Mouse (Mus musculus) intestine, embryonic 14.5 days (tissue): Measurements from ENCODE around the gene Olfr103. TPM values are rescaled to one million over a fixed set of nuclear protein-coding genes. Genes with fewer than 3 reads are reported as not detected.

Experiments
- ATAC-seq: fragments of 200-750 bp; cut with Nextera tagmentation; replicated peaks from 2 replicates; pipeline ENCODE4 v1.8.0; 2017; ENCODE audit warnings: low read depth, moderate number of reproducible peaks, moderate TSS enrichment, moderate library complexity; ENCODE audit not compliant: low FRiP score, low TSS enrichment
- DNase-seq: peaks from one replicate; pipeline ENCODE4 v3.0.0-alpha.2; 2018; ENCODE audit warnings: low spot score
- H3K27ac ChIP-seq: fragments of 300-500 bp; sonication (generic); 2 replicates; pipeline ENCODE4 v1.5.1; 2014; ENCODE audit warnings: low read depth, mild to moderate bottlenecking, control low read depth
- H3K27me3 ChIP-seq: fragments of 300-500 bp; sonication (generic); replicated peaks from 2 replicates; pipeline ENCODE4 v1.6.1; 2014; ENCODE audit warnings: low read length, control low read depth; ENCODE audit not compliant: control insufficient read depth, insufficient read depth
- H3K36me3 ChIP-seq: fragments of 300-500 bp; sonication (generic); 2 replicates; pipeline ENCODE4 v1.6.1; 2014; ENCODE audit warnings: low read length, control low read depth; ENCODE audit not compliant: control insufficient read depth, insufficient read depth
- H3K4me1 ChIP-seq: fragments of 300-500 bp; sonication (generic); replicated peaks from 2 replicates; pipeline ENCODE4 v1.6.1; 2014; ENCODE audit warnings: low read length, control low read depth, mixed read lengths; ENCODE audit not compliant: control insufficient read depth, insufficient read depth
- H3K4me2 ChIP-seq: fragments of 300-500 bp; sonication (generic); 2 replicates; pipeline ENCODE4 v1.6.1; 2014; ENCODE audit warnings: low read length
- H3K4me3 ChIP-seq: fragments of 300-500 bp; sonication (generic); 2 replicates; pipeline ENCODE4 v1.5.1; 2014; ENCODE audit warnings: low read depth, low read length, control low read depth, mixed read lengths
- H3K9ac ChIP-seq: fragments of 300-500 bp; sonication (generic); 2 replicates; pipeline ENCODE4 v1.6.1; 2014; ENCODE audit warnings: mild to moderate bottlenecking, low read length
- H3K9me3 ChIP-seq: fragments of 300-500 bp; sonication (generic); 2 replicates; pipeline ENCODE4 v1.6.1; 2016; ENCODE audit warnings: low read length, control low read depth; ENCODE audit not compliant: control insufficient read depth
- WGBS: fragments of 180-500 bp; shearing (Covaris S2); extraction: QIAGEN DNeasy Blood & Tissue Kit; methylation state at CpG from one replicate; pipeline ENCODE4 v1.1.7; 2014; 5-methylcytosine and 5-hydroxymethylcytosine counted together
- polyA plus RNA-seq: library from polyadenylated mRNA; unstranded; fragments of >200 nt; fragmentation: Nextera tagmentation; extraction: Ambion mirVana; gene quantifications from 2 replicates; pipeline ENCODE4 v1.2.1, GENCODE M21; 2014

The Olfr103 gene
- polyA plus RNA-seq, result not detected in 2 replicates

DNA sequence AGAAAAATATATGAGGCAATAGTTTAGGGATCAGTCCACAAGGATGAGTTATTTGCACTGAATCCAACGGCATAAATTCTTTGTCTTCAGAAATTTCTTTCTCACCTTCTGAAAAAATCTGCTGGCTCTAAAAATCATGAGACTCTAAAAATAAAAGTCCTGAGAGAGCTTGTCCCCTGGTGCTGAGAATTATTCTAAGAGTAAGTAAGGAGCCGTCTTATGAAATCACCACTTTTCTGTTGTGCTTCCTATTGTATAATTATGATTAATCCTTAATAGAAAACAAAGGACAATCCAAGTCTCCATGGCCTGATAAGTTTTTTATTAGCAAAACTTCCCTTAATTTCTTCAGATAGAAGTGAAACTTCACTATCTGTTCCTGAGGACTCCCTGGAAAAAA lies at the start of gene Olfr103:
Olfr103 (minus strand) TSS at position 101 of the 400 bp plus-strand sequence.
- Histone ChIP-seq H3K4me2 (no peak within 1 kb of the TSS), H3K9ac (no peak within 1 kb of the TSS), H3K9me3 (no peaks in the 10 kb centered on the region), H3K27ac (no peak within 1 kb of the TSS), H3K36me3 (no peaks in the 10 kb centered on the region), H3K27me3 (no peaks in the 10 kb centered on the region), H3K4me1 (no peaks in the 10 kb centered on the region), H3K4me3 (no peak within 1 kb of the TSS)
- WGBS, result 90% methylated on average over 2 of the region's 2 CpGs
- no peak for ATAC-seq
- no peak for DNase-seq

DNA sequence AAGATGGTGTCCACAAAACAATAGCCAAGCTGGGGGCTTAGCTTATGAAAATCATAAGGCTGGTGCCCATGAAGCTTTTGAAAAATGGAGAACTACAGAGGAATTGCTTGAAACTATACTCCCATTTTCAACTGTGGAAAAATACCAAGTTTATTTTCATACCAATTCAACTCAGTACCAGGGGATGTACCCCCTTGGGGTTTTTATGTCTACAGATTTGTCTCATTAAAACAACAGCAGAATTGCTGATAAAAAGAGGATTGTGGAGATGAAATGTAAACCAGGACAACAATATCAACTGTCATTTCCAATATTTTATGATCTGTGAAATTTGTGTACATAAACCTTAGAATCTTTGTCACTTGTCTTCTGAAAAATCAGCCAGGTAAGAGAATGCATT lies 39.2 kb upstream of the Olfr103 start, which contains the start of gene Olfr105-ps:
Olfr105-ps (plus strand) TSS at position 301 of the 400 bp plus-strand sequence.
- no peak within 1 kb of the TSS for H3K4me3 ChIP-seq
- H3K27me3 ChIP-seq, result no peaks in the 10 kb centered on the region
- DNase-seq (no peak), ATAC-seq (no peak)
- H3K4me2 ChIP-seq, result no peak within 1 kb of the TSS
- H3K4me1 ChIP-seq, result no peaks in the 10 kb centered on the region
- H3K36me3 ChIP-seq, result no peaks in the 10 kb centered on the region
- H3K9me3 ChIP-seq, result no peaks in the 10 kb centered on the region
- H3K27ac ChIP-seq, result no peak within 1 kb of the TSS
- H3K9ac ChIP-seq, result no peak within 1 kb of the TSS

- H3K36me3 ChIP-seq, result no peaks in the 10 kb centered on the region
Measured at GRCm38 (mm10) chr17:37359282-37359681, 19.8 kb upstream of the Olfr103 start, which contains the start of gene Olfr104-ps. Gene Olfr104-ps, plus strand, starts transcription at chr17:37359582.

DNA sequence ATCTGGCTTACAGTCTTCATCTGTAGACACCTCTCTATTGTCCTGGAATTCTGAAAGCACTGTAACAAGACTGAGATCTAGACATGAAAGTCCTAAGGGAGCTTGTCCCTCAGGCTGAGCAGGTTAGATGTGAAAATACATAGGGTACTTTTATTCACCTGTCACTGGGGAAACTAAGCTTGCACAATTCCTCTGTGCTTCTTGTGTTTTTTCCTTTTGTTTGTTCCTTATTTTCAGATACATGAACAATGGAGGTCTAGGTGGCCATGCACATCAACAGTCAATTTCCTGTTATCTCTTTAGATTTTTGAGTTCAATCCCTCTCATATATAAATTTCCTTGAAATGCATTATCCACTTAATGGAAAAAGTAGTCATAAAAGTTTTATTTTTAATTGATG lies 22.5 kb downstream of the Olfr103 start, which contains the start of gene Olfr102:
Olfr102 (minus strand) TSS at position 101 of the 400 bp plus-strand sequence.
- DNase-seq (no peak), ATAC-seq (no peak)
- no peak within 1 kb of the TSS for H3K9ac ChIP-seq

More at GRCm38 (mm10) chr17:37359282-37359681, 19.8 kb upstream of the Olfr103 start, which contains the start of gene Olfr104-ps:
- Histone ChIP-seq H3K4me1 (no peaks in the 10 kb centered on the region), H3K4me2 (no peak within 1 kb of the TSS), H3K27ac (no peak within 1 kb of the TSS), H3K9ac (no peak within 1 kb of the TSS), H3K27me3 (no peaks in the 10 kb centered on the region), H3K9me3 (no peaks in the 10 kb centered on the region), H3K4me3 (no peak within 1 kb of the TSS)
- DNase-seq, result no peak
- ATAC-seq, result no peak

GRCm38 (mm10) chr17:37310146-37310699 lies 29.3 kb downstream of the Olfr103 start:
- H3K27ac ChIP-seq, result no peak overlapping the region
- no peak overlapping the region for H3K4me2 ChIP-seq
- peak; percentile 78; the same call in 1 of the 2 replicates for ATAC-seq
- 32% methylated on average over 2 of the region's 2 CpGs for WGBS
- no peak overlapping the region for H3K4me3 ChIP-seq
- no peaks in the 10 kb centered on the region for H3K9me3 ChIP-seq
- DNase-seq, result no peak
- H3K4me1 ChIP-seq, result no peaks in the 10 kb centered on the region
- no peaks in the 10 kb centered on the region for H3K27me3 ChIP-seq
- H3K9ac ChIP-seq, result no peak overlapping the region
- no peaks in the 10 kb centered on the region for H3K36me3 ChIP-seq

More for the DNA sequence above, 22.5 kb downstream of the Olfr103 start, which contains the start of gene Olfr102:
- no peaks in the 10 kb centered on the region for H3K36me3 ChIP-seq
- no peak within 1 kb of the TSS for H3K27ac ChIP-seq
- no peaks in the 10 kb centered on the region for H3K4me1 ChIP-seq
- H3K4me2 ChIP-seq, result no peak within 1 kb of the TSS
- H3K9me3 ChIP-seq, result no peaks in the 10 kb centered on the region
- H3K4me3 ChIP-seq, result no peak within 1 kb of the TSS
- H3K27me3 ChIP-seq, result no peaks in the 10 kb centered on the region

DNA sequence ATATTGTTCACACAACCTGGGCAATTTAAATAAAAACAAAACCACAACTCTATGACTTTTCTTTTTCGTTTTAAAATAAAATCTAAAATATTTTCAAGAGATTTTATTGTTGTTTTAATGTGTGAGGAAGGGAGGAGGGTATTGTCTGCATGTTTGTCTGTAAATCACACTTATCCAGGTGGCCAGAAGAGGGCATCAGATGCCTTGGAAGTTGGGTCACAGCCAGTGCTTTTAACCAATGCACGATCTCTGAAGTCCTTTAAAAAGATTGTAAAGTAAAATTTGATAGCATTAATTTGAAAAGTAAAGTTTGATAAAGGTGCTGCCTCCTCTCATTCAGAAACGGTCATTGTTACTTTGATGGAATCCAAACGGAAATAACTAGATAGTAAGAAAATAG lies 31.0 kb downstream of the Olfr103 start:
- H3K36me3 ChIP-seq, result no peaks in the 10 kb centered on the region
- 38% methylated on average over 4 of the region's 4 CpGs for WGBS
- H3K4me2 ChIP-seq, result no peak overlapping the region
- ATAC-seq (no peak), DNase-seq (no peak)
- H3K4me3 ChIP-seq, result no peak overlapping the region
- no peak overlapping the region for H3K27ac ChIP-seq
- H3K4me1 ChIP-seq, result no peaks in the 10 kb centered on the region
- H3K9me3 ChIP-seq, result no peaks in the 10 kb centered on the region
- H3K27me3 ChIP-seq, result no peaks in the 10 kb centered on the region
- H3K9ac ChIP-seq, result no peak overlapping the region

GRCm38 (mm10) chr17:37304213-37304612 lies 35.3 kb downstream of the Olfr103 start, which contains the start of gene Olfr101:
Gene Olfr101, minus strand, starts transcription at chr17:37304313.
- Histone ChIP-seq H3K4me1 (no peaks in the 10 kb centered on the region), H3K27me3 (no peaks in the 10 kb centered on the region), H3K9me3 (no peaks in the 10 kb centered on the region), H3K9ac (no peak within 1 kb of the TSS), H3K27ac (no peak within 1 kb of the TSS), H3K4me2 (no peak within 1 kb of the TSS), H3K36me3 (no peaks in the 10 kb centered on the region), H3K4me3 (no peak within 1 kb of the TSS)
- WGBS, result 78% methylated on average over 4 of the region's 4 CpGs
- DNase-seq, result no peak
- ATAC-seq, result no peak
